Mouse (Mus musculus): ENCODE results near the gene Plod3. TPM values are rescaled to one million over a fixed set of nuclear protein-coding genes. Genes with fewer than 3 reads are reported as not detected.

The Plod3 gene
- polyA plus RNA-seq, 1 experiment from 2014 or later: 11.1 TPM

DNA sequence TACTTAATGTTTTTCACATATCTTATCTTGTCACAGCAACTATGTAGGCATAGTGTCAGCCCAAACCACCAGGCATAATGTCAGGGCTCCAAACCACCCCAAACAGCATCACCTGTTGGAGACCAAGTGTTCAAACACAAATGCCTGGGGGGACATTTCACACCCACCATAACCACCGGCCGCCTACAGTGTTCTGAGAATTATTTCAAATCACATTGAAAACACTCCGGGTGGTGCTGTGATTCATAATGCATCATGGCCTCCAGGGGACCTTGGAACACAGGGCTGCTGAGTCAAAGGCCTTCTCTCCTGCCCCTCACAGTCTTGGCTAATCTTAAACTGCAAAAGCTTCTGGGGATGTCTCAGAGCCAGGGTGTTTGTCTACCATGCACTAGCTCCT, 29.1 kb downstream of the Plod3 start:
- no peak for TF ChIP-seq CTCF (IDR thresholded peaks at IDR 0.05; ENCODE audit: low read depth)
- Histone ChIP-seq H3K27ac (ENCODE audit: low read depth, low read length) (no peak overlapping the region), H3K4me2 (replicated peaks; ENCODE audit: low read depth) (no peak overlapping the region), H3K36me3 (ENCODE audit: control insufficient read depth, insufficient read depth) (no peaks in the 10 kb centered on the region), H3K4me1 (replicated peaks; ENCODE audit: control insufficient read depth, insufficient read depth, low read length) (no peaks in the 10 kb centered on the region), H3K9me3 (ENCODE audit: control insufficient read depth) (no peaks in the 10 kb centered on the region), H3K9ac (ENCODE audit: low read depth, low read length) (no peak overlapping the region), H3K27me3 (replicated peaks; ENCODE audit: control insufficient read depth, insufficient read depth, low read length) (no peaks in the 10 kb centered on the region), H3K4me3 (ENCODE audit: low read depth, low read length) (no peak overlapping the region)
- no peak for ATAC-seq
- 95% methylated on average over 3 of the region's 3 CpGs for WGBS

DNA sequence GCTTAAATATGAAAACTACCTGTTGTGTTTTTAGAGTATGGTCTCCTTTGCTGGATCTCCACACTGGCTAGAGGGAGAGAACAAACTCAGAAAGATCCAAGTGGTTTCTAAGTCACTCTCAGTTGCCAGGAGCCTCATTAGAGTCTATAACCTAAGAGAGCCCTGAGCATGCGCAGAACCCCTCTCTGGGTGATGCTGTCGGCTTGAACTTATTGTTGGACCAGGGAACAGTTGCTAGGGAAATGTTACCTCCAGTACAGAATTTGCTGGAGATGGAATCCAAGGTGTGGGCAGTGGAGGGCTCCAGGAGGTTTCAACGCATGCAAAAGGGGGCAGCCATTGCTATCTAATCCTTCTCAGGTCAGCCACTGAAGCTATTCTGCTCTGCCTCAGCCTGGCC, 37.5 kb downstream of the Plod3 start:
- Histone ChIP-seq H3K27me3 (replicated peaks; ENCODE audit: control insufficient read depth, insufficient read depth, low read length) (peaks cover 49% of the 10 kb centered on the region), H3K9me3 (ENCODE audit: control insufficient read depth) (no peaks in the 10 kb centered on the region), H3K4me2 (replicated peaks; ENCODE audit: low read depth) (no peak overlapping the region), H3K9ac (ENCODE audit: low read depth, low read length) (no peak overlapping the region), H3K4me1 (replicated peaks; ENCODE audit: control insufficient read depth, insufficient read depth, low read length) (no peaks in the 10 kb centered on the region), H3K27ac (ENCODE audit: low read depth, low read length) (no peak overlapping the region), H3K36me3 (ENCODE audit: control insufficient read depth, insufficient read depth) (no peaks in the 10 kb centered on the region), H3K4me3 (ENCODE audit: low read depth, low read length) (no peak overlapping the region)
- no peak for TF ChIP-seq CTCF (IDR thresholded peaks at IDR 0.05; ENCODE audit: low read depth)
- no peak for ATAC-seq
- WGBS: 49% methylated on average over 3 of the region's 3 CpGs

DNA sequence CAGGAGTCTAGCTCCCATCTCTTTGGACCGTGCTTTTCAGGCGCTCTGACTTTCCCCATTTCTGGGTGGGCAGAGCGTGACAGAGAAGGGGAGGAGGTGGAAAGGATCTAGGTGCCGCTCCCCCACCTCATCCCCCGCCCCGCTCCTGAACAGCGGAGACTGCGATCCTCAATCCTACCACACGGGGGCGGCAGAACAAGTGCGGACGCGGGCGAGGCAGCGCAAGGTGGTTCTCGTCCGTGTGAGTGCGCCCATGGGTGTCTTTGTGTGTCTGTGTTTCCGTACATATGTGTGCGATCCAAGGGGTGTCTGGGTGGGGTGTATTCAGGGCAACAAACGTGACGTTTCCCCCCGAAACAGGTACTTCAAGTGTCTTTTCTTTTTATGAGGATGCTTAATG, 38.3 kb downstream of the Plod3 start:
- H3K4me1 ChIP-seq (replicated peaks; ENCODE audit: control insufficient read depth, insufficient read depth, low read length): no peaks in the 10 kb centered on the region; the same call in 1 of the 2 replicates
- H3K27ac ChIP-seq (ENCODE audit: low read depth, low read length): no peak overlapping the region
- H3K9me3 ChIP-seq (ENCODE audit: control insufficient read depth): no peaks in the 10 kb centered on the region
- TF ChIP-seq CTCF (IDR thresholded peaks at IDR 0.05; ENCODE audit: low read depth): peak; percentile 99
- no peak overlapping the region for H3K4me3 ChIP-seq (ENCODE audit: low read depth, low read length)
- H3K36me3 ChIP-seq (ENCODE audit: control insufficient read depth, insufficient read depth): no peaks in the 10 kb centered on the region
- under 1% methylated on average over 23 of the region's 23 CpGs for whole genome bisulfite sequencing
- peaks cover 57% of the 10 kb centered on the region for H3K27me3 ChIP-seq (replicated peaks; ENCODE audit: control insufficient read depth, insufficient read depth, low read length)
- 0 out of 2 replicates have a peak overlapping the region, but pooled peaks have one; percentile 18 for H3K4me2 ChIP-seq (replicated peaks; ENCODE audit: low read depth)
- H3K9ac ChIP-seq (ENCODE audit: low read depth, low read length): no peak overlapping the region
- no peak for ATAC-seq

DNA sequence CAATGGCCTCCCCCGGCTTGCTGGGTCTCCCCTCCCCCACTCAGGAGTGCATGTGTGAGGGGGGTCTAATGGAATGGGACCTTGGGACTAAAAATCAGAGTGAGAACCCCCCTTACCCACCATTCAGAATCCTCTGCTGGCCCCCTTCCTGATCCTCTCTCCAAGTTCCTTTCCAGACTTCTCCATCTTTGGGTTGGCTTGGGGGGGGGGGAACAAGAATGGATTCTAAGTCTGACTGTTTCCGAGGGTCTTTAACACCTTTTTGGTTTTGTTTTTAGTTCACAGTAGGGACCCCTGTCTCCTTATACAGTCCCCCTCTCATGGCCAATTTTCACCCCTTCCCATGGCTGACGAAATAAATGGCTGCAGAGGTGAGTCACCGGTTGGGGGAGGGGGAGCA, 39.3 kb downstream of the Plod3 start, which contains the start of gene Vgf:
TSS of gene Vgf (plus strand) at position 301 of the 400 bp plus-strand sequence.
- 15% methylated on average over 4 of the region's 4 CpGs for WGBS
- Histone ChIP-seq H3K9me3 (ENCODE audit: control insufficient read depth) (no peaks in the 10 kb centered on the region), H3K27me3 (replicated peaks; ENCODE audit: control insufficient read depth, insufficient read depth, low read length) (peaks cover 67% of the 10 kb centered on the region), H3K27ac (ENCODE audit: low read depth, low read length) (no peak within 1 kb of the TSS), H3K9ac (ENCODE audit: low read depth, low read length) (no peak within 1 kb of the TSS), H3K4me2 (replicated peaks; ENCODE audit: low read depth) (0 out of 2 replicates have a peak within 1 kb of the TSS, but pooled peaks have one; percentile 18), H3K4me1 (replicated peaks; ENCODE audit: control insufficient read depth, insufficient read depth, low read length) (no peaks in the 10 kb centered on the region; the same call in 1 of the 2 replicates), H3K4me3 (ENCODE audit: low read depth, low read length) (no peak within 1 kb of the TSS), H3K36me3 (ENCODE audit: control insufficient read depth, insufficient read depth) (no peaks in the 10 kb centered on the region)
- no peak for TF ChIP-seq CTCF (IDR thresholded peaks at IDR 0.05; ENCODE audit: low read depth)
- no peak for ATAC-seq

DNA sequence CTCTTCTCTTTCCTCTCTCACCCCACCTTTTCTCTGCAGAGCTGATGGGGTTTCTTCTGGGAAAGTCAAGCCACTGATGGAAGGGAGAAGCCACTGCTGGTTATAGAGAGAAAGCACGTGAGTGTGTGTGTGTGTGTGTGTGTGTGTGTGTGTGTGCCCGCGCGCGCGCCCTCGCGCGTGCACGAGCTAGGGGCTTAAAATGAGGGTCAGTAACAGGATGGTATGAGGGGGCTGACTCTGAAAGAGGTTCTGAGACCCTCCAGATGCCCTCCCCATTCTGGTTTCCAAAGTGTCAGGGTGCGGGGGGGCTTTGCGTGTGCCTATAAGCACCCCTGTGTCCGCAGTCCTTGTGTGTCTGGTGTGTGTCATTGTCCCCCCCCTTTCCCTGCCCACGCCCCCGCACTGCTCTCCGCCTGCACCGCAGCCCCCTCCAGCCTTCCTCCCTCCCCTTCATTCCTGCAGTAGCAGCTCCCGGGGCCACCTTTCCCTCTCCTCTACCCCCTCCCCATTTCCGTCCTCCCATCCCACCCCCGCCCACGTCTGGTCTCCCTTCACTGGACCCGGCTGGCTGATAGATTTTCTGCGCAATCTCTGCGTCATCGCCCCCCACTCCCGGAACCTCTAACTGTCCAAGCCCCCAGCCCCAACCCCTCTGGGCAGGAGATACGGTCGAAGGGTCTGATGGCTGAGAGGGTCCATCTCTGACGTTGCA, 41.9 kb downstream of the Plod3 start:
- H3K9ac ChIP-seq (ENCODE audit: low read depth, low read length): no peak overlapping the region
- no peak overlapping the region for H3K4me3 ChIP-seq (ENCODE audit: low read depth, low read length)
- H3K4me2 ChIP-seq (replicated peaks; ENCODE audit: low read depth): no peak overlapping the region
- no peaks in the 10 kb centered on the region for H3K36me3 ChIP-seq (ENCODE audit: control insufficient read depth, insufficient read depth)
- peaks cover 75% of the 10 kb centered on the region for H3K27me3 ChIP-seq (replicated peaks; ENCODE audit: control insufficient read depth, insufficient read depth, low read length)
- H3K9me3 ChIP-seq (ENCODE audit: control insufficient read depth): no peaks in the 10 kb centered on the region
- peaks cover 8% of the 10 kb centered on the region; the same call in 1 of the 2 replicates for H3K4me1 ChIP-seq (replicated peaks; ENCODE audit: control insufficient read depth, insufficient read depth, low read length)
- no peak for ATAC-seq
- H3K27ac ChIP-seq (ENCODE audit: low read depth, low read length): no peak overlapping the region
- TF ChIP-seq CTCF (IDR thresholded peaks at IDR 0.05; ENCODE audit: low read depth): no peak
- 8% methylated on average over 27 of the region's 29 CpGs for WGBS

DNA sequence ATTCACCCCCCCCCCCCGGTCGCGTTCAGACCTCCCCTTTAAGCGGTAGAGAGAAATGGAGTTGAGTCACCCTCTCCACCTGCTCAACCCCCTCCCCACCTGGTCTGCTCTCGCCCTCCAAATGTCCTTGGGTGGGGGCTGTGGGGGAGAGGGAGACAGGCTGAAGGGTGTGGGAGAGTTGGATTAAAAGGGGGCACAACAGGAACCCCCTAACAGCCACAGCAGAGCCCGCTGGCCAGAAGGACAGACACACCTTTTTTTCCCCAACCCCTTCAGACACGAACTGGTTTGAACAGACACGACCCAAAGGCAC, 42.4 kb downstream of the Plod3 start:
- Histone ChIP-seq H3K27me3 (replicated peaks; ENCODE audit: control insufficient read depth, insufficient read depth, low read length) (peaks cover 70% of the 10 kb centered on the region), H3K4me2 (replicated peaks; ENCODE audit: low read depth) (peak overlapping the region; percentile 71), H3K27ac (ENCODE audit: low read depth, low read length) (no peak overlapping the region), H3K9ac (ENCODE audit: low read depth, low read length) (no peak overlapping the region), H3K4me3 (ENCODE audit: low read depth, low read length) (peak overlapping the region; percentile 30; the same call in 1 of the 2 replicates), H3K36me3 (ENCODE audit: control insufficient read depth, insufficient read depth) (no peaks in the 10 kb centered on the region), H3K4me1 (replicated peaks; ENCODE audit: control insufficient read depth, insufficient read depth, low read length) (peaks cover 8% of the 10 kb centered on the region; the same call in 1 of the 2 replicates), H3K9me3 (ENCODE audit: control insufficient read depth) (no peaks in the 10 kb centered on the region)
- 4% methylated on average over 7 of the region's 8 CpGs for WGBS
- no peak for ATAC-seq
- TF ChIP-seq CTCF (IDR thresholded peaks at IDR 0.05; ENCODE audit: low read depth): no peak
